Mouse (Mus musculus): ENCODE measurements around the gene St6galnac3.

DNA sequence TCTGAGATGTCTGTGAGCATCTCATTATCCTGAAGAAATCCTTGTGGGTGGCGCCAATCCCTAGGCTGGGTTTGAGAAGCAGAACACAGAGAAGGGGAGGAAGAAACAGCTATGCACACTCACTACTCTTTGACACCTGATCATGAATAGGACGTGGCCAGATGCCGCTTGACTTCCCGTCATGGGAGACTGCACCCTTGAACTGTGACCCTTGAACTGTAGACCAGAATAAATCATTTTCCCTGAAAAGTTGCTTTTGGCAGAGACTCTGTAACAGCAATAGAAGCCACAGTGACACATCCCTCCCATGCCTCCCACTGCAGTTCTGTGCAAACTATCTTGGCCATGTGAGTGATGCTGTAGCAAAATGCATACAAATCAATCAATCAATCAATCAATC, 267.3 kb downstream of the St6galnac3 start:
- TF ChIP-seq CTCF (IDR thresholded peaks at IDR 0.05; ENCODE audit: low read depth) (no peak), EP300 (optimal IDR thresholded peaks at IDR 0.05) (no peak)
